Mouse (Mus musculus): ENCODE measurements around the gene Haus3. TPM values are rescaled to one million over a fixed set of nuclear protein-coding genes. Genes with fewer than 3 reads are reported as not detected.

The Haus3 gene
- total RNA-seq, 1 experiment, result 26.8 TPM

DNA sequence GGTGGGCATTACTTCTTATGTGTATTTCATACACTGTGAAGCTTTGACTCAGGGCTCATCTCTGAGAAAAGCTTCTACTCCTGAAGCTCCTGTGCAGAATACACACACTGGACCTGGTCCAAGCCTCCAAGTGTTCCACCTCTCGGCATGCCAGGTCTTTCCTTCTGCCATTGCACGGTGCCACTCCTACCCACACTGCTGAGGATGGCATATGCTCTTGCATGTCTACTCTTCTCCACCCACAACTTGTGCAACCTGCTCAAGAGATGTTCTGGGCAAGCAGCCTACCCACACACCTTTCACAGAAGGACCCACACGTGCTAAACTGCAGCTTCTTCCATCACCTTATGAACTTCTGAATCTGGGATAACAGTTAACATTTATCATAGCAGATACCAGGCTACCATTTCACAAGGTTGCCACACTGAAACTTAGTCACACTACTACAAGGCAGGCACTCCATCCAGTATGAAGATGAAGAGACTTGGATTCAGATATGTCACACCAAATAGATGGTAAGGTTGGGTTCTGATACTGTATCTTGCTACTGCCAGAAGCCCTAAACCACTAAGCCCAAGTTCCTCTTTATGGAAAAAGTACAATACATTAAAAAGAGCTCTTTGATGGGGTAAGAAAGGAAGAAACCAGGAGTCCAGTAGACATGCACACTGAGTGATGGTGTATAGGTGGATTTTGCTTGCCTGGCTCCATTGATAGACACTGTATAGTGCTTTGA lies 50.0 kb downstream of the Haus3 start:
- H3K9me3 ChIP-seq (ENCODE audit: control insufficient read depth, insufficient read depth, low read depth, low read length), result no peaks in the 10 kb centered on the region
- in situ Hi-C loops (cut with MboI; ENCODE audit: low sequenced_read_pairs in 2 of 2, unreplicated experiment in 2 of 2), result no loop called here
- H3K4me1 ChIP-seq (ENCODE audit: control insufficient read depth in 2 of 2, insufficient read depth in 2 of 2, low read length in 2 of 2, poor library complexity in 1 of 2), result peaks cover 0 to under 1% of the 10 kb centered on the region in 2 experiments; a peak in 1 of 4 replicates
- no peak for TF ChIP-seq ZNF384 (IDR thresholded peaks at IDR 0.05; ENCODE audit: low read depth, low read length)
- no peak for TF ChIP-seq MAFK (IDR thresholded peaks at IDR 0.05; ENCODE audit: insufficient read depth, low read depth, low read length)
- TF ChIP-seq ZC3H11A (IDR thresholded peaks at IDR 0.05; ENCODE audit: borderline replicate concordance, low read depth, low read length), result no peak
- TF ChIP-seq CHD2 (IDR thresholded peaks at IDR 0.05; ENCODE audit: low read depth, low read length), result no peak
- TF ChIP-seq HCFC1 (IDR thresholded peaks at IDR 0.05; ENCODE audit: borderline replicate concordance, insufficient read depth, low read length), result no peak
- H3K4me3 ChIP-seq (ENCODE audit: insufficient read depth in 1 of 2, low read depth in 1 of 2, low read length in 2 of 2, poor library complexity in 1 of 2, severe bottlenecking in 1 of 2), result no peak overlapping the region
- no peak overlapping the region for H3K9ac ChIP-seq (ENCODE audit: insufficient read depth, low read depth, low read length, poor library complexity, severe bottlenecking)
- H3K36me3 ChIP-seq (ENCODE audit: control insufficient read depth, insufficient read depth, low read length, poor library complexity, severe bottlenecking), result no peaks in the 10 kb centered on the region
- no peak overlapping the region for H3K27ac ChIP-seq (ENCODE audit: insufficient read depth, low read depth, low read length, poor library complexity, severe bottlenecking)
- DNase-seq (ENCODE audit: low read depth, low spot score), result no peak

DNA sequence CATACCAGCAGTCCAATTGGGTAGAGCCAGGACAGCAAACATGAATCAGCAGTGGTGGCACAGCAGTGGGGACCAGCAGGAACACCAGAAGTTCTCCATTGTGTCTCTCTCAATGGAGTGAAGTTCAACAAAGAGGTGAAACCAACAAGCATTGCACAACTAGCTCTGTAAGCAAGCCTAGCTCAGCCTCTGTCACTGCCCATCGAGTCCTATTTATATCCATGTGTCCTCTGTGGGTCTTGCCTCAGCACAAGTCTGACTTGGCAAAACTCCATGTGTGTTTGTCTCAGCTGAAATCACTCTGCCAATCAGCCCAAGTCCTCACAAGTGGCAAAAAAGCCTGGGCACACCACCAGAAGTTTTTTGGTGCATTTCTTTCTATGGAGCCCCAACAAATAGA lies 63.6 kb downstream of the Haus3 start:
- no peak for DNase-seq (ENCODE audit: low read depth, low spot score)
- Histone ChIP-seq H3K9ac (ENCODE audit: insufficient read depth, low read depth, low read length, poor library complexity, severe bottlenecking) (no peak overlapping the region), H3K4me1 (ENCODE audit: control insufficient read depth in 2 of 2, insufficient read depth in 2 of 2, low read length in 2 of 2, poor library complexity in 1 of 2) (no peaks in the 10 kb centered on the region), H3K36me3 (ENCODE audit: control insufficient read depth, insufficient read depth, low read length, poor library complexity, severe bottlenecking) (no peaks in the 10 kb centered on the region), H3K9me3 (ENCODE audit: control insufficient read depth, insufficient read depth, low read depth, low read length) (no peaks in the 10 kb centered on the region), H3K4me3 (ENCODE audit: insufficient read depth in 1 of 2, low read depth in 1 of 2, low read length in 2 of 2, poor library complexity in 1 of 2, severe bottlenecking in 1 of 2) (no peak overlapping the region), H3K27ac (ENCODE audit: insufficient read depth, low read depth, low read length, poor library complexity, severe bottlenecking) (no peak overlapping the region)
- no peak for TF ChIP-seq ZC3H11A (IDR thresholded peaks at IDR 0.05; ENCODE audit: borderline replicate concordance, low read depth, low read length)
- TF ChIP-seq MAFK (IDR thresholded peaks at IDR 0.05; ENCODE audit: insufficient read depth, low read depth, low read length), result no peak
- TF ChIP-seq ZNF384 (IDR thresholded peaks at IDR 0.05; ENCODE audit: low read depth, low read length), result no peak
- no peak for TF ChIP-seq CHD2 (IDR thresholded peaks at IDR 0.05; ENCODE audit: low read depth, low read length)
- no peak for TF ChIP-seq HCFC1 (IDR thresholded peaks at IDR 0.05; ENCODE audit: borderline replicate concordance, insufficient read depth, low read length)
- in situ Hi-C loops (cut with MboI; ENCODE audit: low sequenced_read_pairs in 2 of 2, unreplicated experiment in 2 of 2), result no loop called here

Other genes starting within 250 kb of the Haus3 start
- 42.0 and 43.0 TPM in 2 replicates for gene Nelfa, start 233.1 kb downstream of the Haus3 start, total RNA-seq (2012; rRNA removed)
- 13.5 and 14.5 TPM in 2 replicates for gene Gm1673, start 186.1 kb downstream of the Haus3 start, total RNA-seq (2012; rRNA removed)
- gene Nat8l, start 173.5 kb downstream of the Haus3 start, total RNA-seq (2012; rRNA removed), result 3.3 and 6.1 TPM in 2 replicates
- gene Poln, start 79 bp downstream of the Haus3 start, total RNA-seq (2012; rRNA removed), result 0.18 and 0.37 TPM in 2 replicates
- gene Mxd4, start 18.2 kb upstream of the Haus3 start, total RNA-seq (2012; rRNA removed), result 8.7 and 14.2 TPM in 2 replicates
- 12.3 and 18.8 TPM in 2 replicates for gene Zfyve28, start 118.9 kb upstream of the Haus3 start, total RNA-seq (2012; rRNA removed)
- 0.22 and 0.42 TPM in 2 replicates for gene Cfap99, start 119.1 kb upstream of the Haus3 start, total RNA-seq (2012; rRNA removed)
- gene Rnf4, start 166.8 kb upstream of the Haus3 start, total RNA-seq (2012; rRNA removed), result 177 and 186 TPM in 2 replicates
- 17.3 and 19.0 TPM in 2 replicates for gene Fam193a, start 200.4 kb upstream of the Haus3 start, total RNA-seq (2012; rRNA removed)